In genomic region chr7:39487159-39487853, GRCm38 (mm10) we compare ENCODE assay signal across 8 mouse cellular contexts. TPM values are rescaled to one million over a fixed set of nuclear protein-coding genes. Genes with fewer than 3 reads are reported as not detected.
DNase-seq lines count a peak whose midpoint lies in the region; ATAC-seq lines count a peak whose summit lies in the region.

No protein-coding gene starts in this region.

- H3K4me1 ChIP-seq in hindbrain, embryonic 10.5 days (replicated peaks) = 0 out of 2 replicates have a peak, but pooled peaks cover 8% of the 10 kb centered on the region
- no peaks in the 10 kb centered on the region for H3K4me1 ChIP-seq in liver, embryonic 12.5 days
- H3K4me1 ChIP-seq in neural tube, embryonic 15.5 days = 0 out of 2 replicates have a peak, but pooled peaks cover 5% of the 10 kb centered on the region

- no peaks in the 10 kb centered on the region for H3K27me3 ChIP-seq in hindbrain, embryonic 10.5 days (ENCODE audit: insufficient read depth, poor library complexity, severe bottlenecking)
- no peaks in the 10 kb centered on the region for H3K27me3 ChIP-seq in liver, embryonic 12.5 days (replicated peaks)
- no peaks in the 10 kb centered on the region for H3K27me3 ChIP-seq in neural tube, embryonic 15.5 days (replicated peaks)

- H3K9me3 ChIP-seq in hindbrain, embryonic 10.5 days = no peaks in the 10 kb centered on the region
- no peaks in the 10 kb centered on the region for H3K9me3 ChIP-seq in liver, embryonic 12.5 days (replicated peaks)
- H3K9me3 ChIP-seq in neural tube, embryonic 15.5 days (replicated peaks) = no peaks in the 10 kb centered on the region

- ATAC-seq in common myeloid progenitor, adult 5-6 weeks (replicated peaks; ENCODE audit: low read depth, poor library complexity, severe bottlenecking) = peak; percentile 28
- ATAC-seq in liver, embryonic 12.5 days = no peak
- ATAC-seq in neural tube, embryonic 15.5 days (ENCODE audit: low FRiP score) = peak; percentile 90

- no peaks in the 10 kb centered on the region for H3K36me3 ChIP-seq in hindbrain, embryonic 10.5 days
- H3K36me3 ChIP-seq in liver, embryonic 12.5 days = no peaks in the 10 kb centered on the region
- no peaks in the 10 kb centered on the region for H3K36me3 ChIP-seq in neural tube, embryonic 15.5 days

- H3K27ac ChIP-seq in hindbrain, embryonic 10.5 days = peak overlapping the region; percentile 85
- H3K27ac ChIP-seq in liver, embryonic 12.5 days = no peak overlapping the region
- H3K27ac ChIP-seq in neural tube, embryonic 15.5 days (replicated peaks) = peak overlapping the region; percentile 79

- DNase-seq in ovary, postnatal 36 days (ENCODE audit: low spot score) = peak; percentile 5
- DNase-seq in ovary, postnatal 14 days (ENCODE audit: low spot score) = no peak
- peak; percentile 58 for DNase-seq in hindbrain, embryonic 10.5 days (ENCODE audit: low spot score)
- DNase-seq in thymus, postnatal 36 days = no peak
- DNase-seq in ovary, adult 18-20 months (ENCODE audit: low spot score) = no peak

- peak overlapping the region; percentile 60 for H3K4me3 ChIP-seq in hindbrain, embryonic 10.5 days
- H3K4me3 ChIP-seq in liver, embryonic 12.5 days = peak overlapping the region; percentile 39
- H3K4me3 ChIP-seq in neural tube, embryonic 15.5 days (replicated peaks) = peak overlapping the region; percentile 57

- 15% methylated on average over 23 of the region's 23 CpGs for WGBS in hindbrain, embryonic 10.5 days
- 8% methylated on average over 23 of the region's 23 CpGs for WGBS in liver, embryonic 12.5 days (ENCODE audit: insufficient replicate concordance)
- 14% methylated on average over 23 of the region's 23 CpGs for WGBS in neural tube, embryonic 15.5 days

- no peak overlapping the region for H3K9ac ChIP-seq in liver, embryonic 12.5 days
- peak overlapping the region; percentile 76 for H3K9ac ChIP-seq in neural tube, embryonic 15.5 days (replicated peaks)

- H3K4me2 ChIP-seq in liver, embryonic 12.5 days = peak overlapping the region; percentile 62
- peak overlapping the region; percentile 71 for H3K4me2 ChIP-seq in neural tube, embryonic 15.5 days

RNA-seq across cellular contexts. Expression of gene Zfp619, which starts 30.3 kb away (rescaled TPM):
- 3.6 and 3.7 TPM in 2 replicates for total RNA-seq in common myeloid progenitor, adult 5-6 weeks (2017)
- 2.2 and 2.4 TPM in 2 replicates for polyA plus RNA-seq in hindbrain, embryonic 10.5 days (2016; fragmentation: Nextera tagmentation; extraction: Ambion mirVana)
- polyA plus RNA-seq in liver, embryonic 12.5 days (2016; fragmentation: Nextera tagmentation; extraction: Ambion mirVana) = 0.39 and 0.51 TPM in 2 replicates
- polyA plus RNA-seq in neural tube, embryonic 15.5 days (2015; fragmentation: Nextera tagmentation; extraction: Ambion mirVana) = 2.0 and 2.2 TPM in 2 replicates

Comparison
In these comparisons a context has a peak if more than half of its experiments do, and no peak if none do; other contexts are left out.
1. DNase-seq: peak in ovary, postnatal 36 days (single experiment) and hindbrain, embryonic 10.5 days (single experiment); none in ovary, postnatal 14 days (single experiment), thymus, postnatal 36 days (0 of 2) and ovary, adult 18-20 months (single experiment).
2. Peak in every context shown above with its lines, with median percentiles within 50 percentile points of each other: H3K4me3 ChIP-seq.